In the genomic region with DNA sequence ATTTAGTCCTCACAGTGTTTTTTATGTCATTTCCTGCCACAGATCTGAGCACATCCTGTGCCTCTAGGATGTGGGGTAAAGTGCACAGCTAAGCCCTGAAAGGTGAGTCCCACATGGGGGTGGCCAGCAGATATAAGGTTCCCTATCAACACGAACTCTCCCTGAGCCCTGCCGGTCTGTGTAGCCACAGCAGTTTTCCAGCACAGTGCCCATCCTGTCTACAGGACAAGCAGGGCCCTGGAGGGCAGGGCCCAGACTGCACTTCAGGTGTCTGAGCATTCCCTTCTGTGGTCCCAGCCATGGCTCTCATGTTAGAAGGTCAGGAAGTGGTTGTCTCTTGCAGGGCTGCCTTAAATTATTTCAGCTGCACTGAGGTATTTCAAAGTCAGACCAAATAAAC, we compare ENCODE assay signal across 9 mouse cellular contexts.
A peak's percentile ranks its signal among the peaks of the same experiment; 100 is the strongest.
DNase-seq lines count a peak whose midpoint lies in the region; TF ChIP-seq lines count a peak whose summit lies in the region.
"Had no signal": no experiment of that assay in that cellular context is flagged by ENCODE, and none has a peak within 500 bp of the region (broad histone marks: within the 10 kb centered on the region; RNA-seq: fewer than 3 reads in every experiment).

No protein-coding gene starts in this region.

- no peak for DNase-seq in gastrocnemius, adult 2 months
- DNase-seq in gastrocnemius, postnatal 36 days = no peak
- DNase-seq in spleen, postnatal 36 days (ENCODE audit: low spot score in 2 of 2) = peak; percentile 65 to 67
- no peak for DNase-seq in spleen, postnatal 4 days (ENCODE audit: low spot score in 2 of 2)
- DNase-seq in naive thymus-derived CD4-positive, alpha-beta T cell, adult 2 months (ENCODE audit: low read depth) = peak; percentile 85
- no peak for DNase-seq in cerebellum, adult 11-12 months
- DNase-seq in embryo, embryonic 10 days (ENCODE audit: low spot score) = no peak
- DNase-seq in ovary, postnatal 10 days (ENCODE audit: low spot score) = no peak
- DNase-seq: kidney, adult 2 months had no signal

- H3K4me3 ChIP-seq in gastrocnemius, adult 2 months = no peak overlapping the region

- TF ChIP-seq CTCF in gastrocnemius, adult 2 months (IDR thresholded peaks at IDR 0.05) = no peak

- intact Hi-C loops in gastrocnemius, adult 2 months (cut with DNase I) = no loop called here
- intact Hi-C loops in gastrocnemius, postnatal 36 days (cut with DNase I) = no loop called here

- H3K27ac ChIP-seq in gastrocnemius, adult 2 months = 0 out of 2 replicates have a peak overlapping the region, but pooled peaks have one; percentile 13

Comparison
In these comparisons a context has a peak if more than half of its experiments do, and no peak if none do; other contexts are left out.
1. DNase-seq: peak in spleen, postnatal 36 days (2 of 2) and naive thymus-derived CD4-positive, alpha-beta T cell, adult 2 months (single experiment); none in gastrocnemius, adult 2 months (single experiment), gastrocnemius, postnatal 36 days (0 of 2), spleen, postnatal 4 days (0 of 2), cerebellum, adult 11-12 months (single experiment), embryo, embryonic 10 days (single experiment) and ovary, postnatal 10 days (single experiment).